Mouse (Mus musculus): ENCODE data around the gene Cenpj. TPM values are rescaled to one million over a fixed set of nuclear protein-coding genes. Genes with fewer than 3 reads are reported as not detected.

The Cenpj gene
- total RNA-seq (2015; ENCODE audit: low replicate concordance) (6.1 and 9.4 TPM in 2 replicates), total RNA-seq (2017; ENCODE audit: low replicate concordance) (5.0 and 17.0 TPM in 2 replicates)

DNA sequence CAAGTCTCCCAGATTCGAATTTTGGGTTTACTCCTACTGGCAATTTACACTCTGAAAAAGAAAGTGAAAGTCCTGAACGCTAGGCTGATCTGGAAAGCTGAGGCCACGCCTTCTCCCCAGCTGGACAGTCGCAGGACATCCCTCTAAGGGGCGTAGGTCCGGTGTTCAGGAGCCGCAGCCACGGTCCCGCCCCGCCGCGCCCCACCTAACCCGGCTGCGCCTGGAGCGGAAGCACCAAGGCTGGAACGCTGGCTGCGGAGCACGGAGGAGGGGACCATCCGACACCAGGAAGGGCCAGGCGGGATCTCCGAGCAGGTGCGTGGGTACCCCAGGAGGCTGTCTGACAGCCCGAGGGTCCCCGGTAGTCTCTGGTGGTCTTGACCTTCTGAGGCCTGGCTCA lies at the start of gene Cenpj, which contains the start of gene Parp4:
Gene Cenpj (minus strand): TSS at position 10 of the 400 bp plus-strand sequence.
Gene Parp4 (plus strand): TSS at position 204 of the 400 bp plus-strand sequence.
- ATAC-seq (replicated peaks; ENCODE audit: low FRiP score, poor library complexity, severe bottlenecking), result peak; percentile 92

DNA sequence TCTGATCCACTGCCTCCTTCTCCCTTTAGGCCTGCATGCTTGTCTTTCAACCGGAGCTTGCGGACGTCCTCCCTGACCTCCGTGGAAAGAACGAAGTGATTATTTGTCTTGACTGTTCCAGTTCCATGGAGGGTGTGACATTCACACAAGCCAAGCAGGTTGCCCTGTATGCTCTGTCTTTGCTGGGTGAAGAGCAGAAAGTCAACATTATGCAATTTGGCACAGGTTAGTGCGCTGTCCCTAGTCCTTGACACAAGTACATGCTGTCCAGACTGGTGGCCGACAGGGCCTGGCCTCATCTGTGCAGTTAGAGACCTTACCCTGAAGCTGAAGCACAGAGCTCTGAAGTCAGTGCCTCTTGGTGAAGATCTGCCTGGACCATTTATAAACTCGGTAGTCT lies 45.2 kb upstream of the Cenpj start:
- no peak for ATAC-seq (replicated peaks; ENCODE audit: low FRiP score, poor library complexity, severe bottlenecking)

DNA sequence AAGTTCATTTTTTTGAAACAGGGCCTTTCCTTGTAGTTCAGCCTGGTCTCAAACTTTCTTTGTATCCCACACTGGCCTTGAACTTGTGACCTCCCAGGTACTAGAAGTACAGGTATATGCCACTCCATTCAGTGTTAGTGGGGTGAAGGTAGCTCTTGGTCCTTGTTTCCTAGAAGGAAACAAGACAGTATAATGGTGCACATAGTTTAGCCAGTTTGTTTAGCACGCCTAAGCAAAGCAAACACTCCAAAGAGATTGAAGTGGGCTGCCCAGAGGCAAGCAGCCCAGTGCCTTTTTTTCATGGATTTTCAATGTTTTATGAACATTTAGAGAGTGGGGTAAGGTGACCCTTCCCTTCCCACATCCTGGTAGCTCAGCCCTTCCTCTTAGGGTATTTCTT lies 42.2 kb upstream of the Cenpj start:
- no peak for ATAC-seq (replicated peaks; ENCODE audit: low FRiP score, poor library complexity, severe bottlenecking)

DNA sequence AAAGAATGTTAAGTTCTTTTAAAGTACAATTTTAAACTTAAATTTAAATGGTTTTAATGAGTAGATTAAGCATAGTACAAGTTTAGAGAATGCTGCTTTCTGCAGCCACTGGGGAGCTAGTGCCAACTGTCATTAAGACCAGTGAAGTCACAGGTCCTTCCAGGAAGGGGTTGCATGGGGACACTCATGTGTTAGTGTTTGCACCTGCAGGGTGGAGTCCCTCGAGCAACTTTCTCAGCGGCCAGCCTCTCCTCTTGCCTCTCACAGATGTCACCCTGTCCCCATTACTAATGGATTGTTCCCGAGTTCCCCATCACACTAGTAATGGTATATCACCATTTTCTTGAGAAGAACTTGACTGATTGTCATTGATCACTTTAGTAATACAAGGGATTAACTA lies 38.0 kb upstream of the Cenpj start:
- no peak for ATAC-seq (replicated peaks; ENCODE audit: low FRiP score, poor library complexity, severe bottlenecking)

DNA sequence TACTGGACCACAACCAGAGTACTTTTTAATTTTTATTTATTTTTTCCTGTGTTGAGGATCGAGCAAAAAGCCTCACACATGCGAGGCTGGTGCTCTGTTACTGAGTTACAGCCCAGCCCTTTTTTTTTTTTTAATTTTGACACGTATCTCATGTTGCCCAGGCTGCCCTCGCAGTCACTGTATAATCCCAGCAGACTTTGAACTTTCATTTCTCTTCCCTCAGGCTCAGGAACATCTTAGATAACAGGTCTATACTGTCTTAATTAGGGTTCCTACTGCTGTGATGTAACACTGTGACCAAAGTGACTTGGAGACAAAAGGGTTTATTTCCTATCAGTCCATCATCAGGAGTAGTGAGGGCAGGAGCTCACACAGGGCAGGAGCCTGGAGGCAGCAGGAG lies 29.9 kb upstream of the Cenpj start:
- no peak for ATAC-seq (replicated peaks; ENCODE audit: low FRiP score, poor library complexity, severe bottlenecking)

DNA sequence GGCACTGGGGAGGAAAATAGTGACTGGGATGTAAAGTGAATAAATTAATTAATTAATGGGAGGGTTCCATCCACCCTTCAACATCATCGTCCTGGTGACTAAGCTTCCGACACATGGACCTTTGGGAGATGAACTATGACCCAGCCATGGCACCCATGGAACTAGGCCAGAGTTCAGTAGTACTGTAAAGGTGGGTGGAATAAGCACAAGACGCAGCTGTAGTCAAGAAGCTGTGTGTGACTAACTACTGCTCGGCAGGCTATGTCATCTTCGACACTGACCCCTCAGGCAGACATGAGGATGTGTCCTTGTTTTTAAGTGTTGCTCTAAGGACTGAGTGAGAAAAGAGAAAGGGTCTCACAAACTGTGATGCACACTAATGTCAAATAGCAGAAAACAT lies 29.2 kb upstream of the Cenpj start:
- ATAC-seq (replicated peaks; ENCODE audit: low FRiP score, poor library complexity, severe bottlenecking), result no peak

DNA sequence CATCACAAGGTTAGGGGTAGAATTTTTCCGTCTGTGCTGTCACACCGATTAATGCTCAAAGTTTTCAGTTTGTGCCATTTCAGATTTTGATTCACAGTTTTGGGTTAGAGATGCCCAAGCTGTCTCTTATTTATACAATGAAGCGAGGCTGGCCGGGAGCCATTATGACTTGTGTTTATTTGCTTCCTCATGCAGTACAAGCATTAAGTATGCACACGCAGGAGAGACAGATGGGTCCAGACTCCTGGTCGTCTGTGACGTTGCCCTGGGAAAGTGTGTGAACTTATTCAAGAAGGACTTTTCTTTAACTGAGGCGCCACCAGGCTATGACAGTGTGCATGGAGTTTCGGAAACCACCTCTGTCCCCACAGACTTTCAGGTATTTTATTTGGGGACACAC lies 26.8 kb upstream of the Cenpj start:
- no peak for ATAC-seq (replicated peaks; ENCODE audit: low FRiP score, poor library complexity, severe bottlenecking)

DNA sequence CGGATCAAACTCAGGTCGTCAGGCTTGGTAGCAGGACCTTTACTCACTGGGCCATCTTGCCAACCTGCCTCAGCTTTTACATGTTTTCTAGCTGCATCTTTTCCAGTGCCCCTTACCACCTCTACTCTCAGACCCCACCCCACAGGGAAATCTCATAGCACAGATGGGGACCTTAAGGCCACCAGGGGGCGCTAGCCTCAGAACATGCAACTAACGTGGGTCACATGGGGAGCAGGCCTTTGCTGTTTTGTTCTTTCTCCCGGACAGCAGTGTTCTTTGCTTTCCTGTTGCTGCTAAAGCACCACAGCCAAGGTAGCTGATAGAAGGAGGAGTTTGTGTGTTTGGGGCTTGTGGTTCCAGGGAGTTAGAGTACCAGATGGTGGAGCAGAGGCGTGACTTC lies 23.5 kb upstream of the Cenpj start:
- peak; percentile 83 for ATAC-seq (replicated peaks; ENCODE audit: low FRiP score, poor library complexity, severe bottlenecking)

DNA sequence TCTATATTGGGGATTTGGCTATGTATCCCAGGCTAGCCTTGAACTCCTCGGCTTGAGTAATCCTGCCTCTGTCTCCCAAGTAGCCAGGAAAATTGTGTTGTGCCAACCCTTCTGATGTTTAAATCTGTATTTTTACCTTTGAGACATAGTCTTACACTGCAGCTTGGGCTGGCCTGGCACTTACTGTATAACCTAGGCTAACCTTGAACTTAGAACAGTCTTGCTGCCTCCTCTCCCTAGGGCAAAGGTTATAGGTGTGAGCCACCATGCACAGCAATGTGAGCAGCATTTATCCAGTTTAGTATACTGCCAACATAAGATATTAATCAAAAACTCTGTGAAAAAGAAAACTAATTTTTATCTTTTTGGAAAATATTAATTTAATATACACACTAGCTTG lies 19.6 kb upstream of the Cenpj start:
- ATAC-seq (replicated peaks; ENCODE audit: low FRiP score, poor library complexity, severe bottlenecking), result no peak

DNA sequence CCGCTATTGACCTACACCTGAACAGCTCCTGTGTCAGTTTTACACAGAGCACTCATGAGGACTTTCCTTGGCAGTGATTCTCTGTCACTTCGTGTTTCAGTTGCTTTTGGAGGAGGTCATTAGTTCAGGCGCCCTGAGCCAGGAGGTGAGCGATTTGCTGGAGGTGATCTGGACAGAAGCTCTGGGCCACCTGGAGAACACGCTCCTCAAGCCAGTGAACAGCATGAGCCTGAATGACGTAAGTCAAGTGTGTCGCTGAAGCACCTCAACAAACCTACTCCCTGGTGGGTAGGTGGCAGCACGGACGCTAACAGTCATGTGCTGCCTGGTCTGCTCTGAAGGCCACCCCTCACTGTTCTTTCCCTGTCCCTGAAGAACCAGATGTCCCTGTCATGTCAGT lies 17.0 kb upstream of the Cenpj start:
- no peak for ATAC-seq (replicated peaks; ENCODE audit: low FRiP score, poor library complexity, severe bottlenecking)

DNA sequence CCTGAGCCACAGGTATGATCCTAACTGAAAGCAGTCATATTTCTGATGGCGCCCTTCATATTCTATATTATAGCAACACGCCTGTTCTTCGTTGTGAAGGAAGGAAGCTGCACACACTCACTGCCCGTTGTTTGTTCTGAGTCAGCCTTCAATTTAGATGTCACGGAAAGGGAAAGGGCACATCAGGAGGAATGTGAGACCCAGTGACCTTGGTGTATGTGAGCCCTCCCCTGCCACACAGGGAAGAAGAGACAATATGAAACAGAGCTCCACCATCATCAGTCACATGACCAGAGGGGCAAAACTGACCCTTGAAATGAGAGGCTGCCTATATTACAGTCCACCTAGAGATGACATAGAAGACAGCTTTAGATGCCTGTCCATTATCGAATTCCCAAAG lies 7.1 kb upstream of the Cenpj start:
- no peak for ATAC-seq (replicated peaks; ENCODE audit: low FRiP score, poor library complexity, severe bottlenecking)

DNA sequence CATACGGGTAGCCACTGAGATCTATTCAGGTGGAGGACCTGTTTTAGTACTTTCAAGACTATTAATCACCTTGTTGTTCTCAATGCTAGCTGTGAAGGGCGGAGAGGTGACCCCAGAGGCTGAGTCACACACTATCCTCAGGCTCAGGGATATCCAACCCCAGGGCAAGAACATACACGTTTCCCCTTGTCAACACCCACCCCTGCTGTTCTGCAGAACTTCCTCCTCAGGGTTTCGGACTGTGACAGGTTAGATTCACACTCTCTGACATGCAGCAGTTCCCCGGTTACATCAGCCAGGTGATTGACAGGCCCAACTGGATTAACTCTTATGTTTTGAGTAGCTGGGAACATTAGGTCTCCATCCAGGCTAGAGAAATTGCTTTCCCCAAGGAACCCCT lies 5.9 kb upstream of the Cenpj start:
- ATAC-seq (replicated peaks; ENCODE audit: low FRiP score, poor library complexity, severe bottlenecking), result no peak

DNA sequence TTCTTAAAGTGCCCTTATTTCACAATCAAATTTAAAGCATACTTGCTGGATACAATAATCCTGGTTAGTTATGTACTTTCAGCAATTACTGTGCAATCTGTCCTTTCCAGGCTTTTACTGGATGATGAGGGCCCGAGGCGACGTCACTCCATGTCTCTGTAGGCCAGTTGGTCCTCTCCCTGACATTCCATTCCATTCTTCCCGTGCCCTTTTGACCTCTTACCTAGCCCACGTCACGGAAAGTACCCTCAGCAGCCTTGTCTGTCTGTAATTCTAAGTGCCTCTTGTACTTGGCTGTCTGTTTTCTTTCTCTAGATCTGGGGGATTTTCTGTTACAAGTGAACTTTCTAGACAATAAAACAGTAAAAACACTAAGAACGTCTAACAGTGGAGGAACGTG lies 3.8 kb upstream of the Cenpj start:
- no peak for ATAC-seq (replicated peaks; ENCODE audit: low FRiP score, poor library complexity, severe bottlenecking)

DNA sequence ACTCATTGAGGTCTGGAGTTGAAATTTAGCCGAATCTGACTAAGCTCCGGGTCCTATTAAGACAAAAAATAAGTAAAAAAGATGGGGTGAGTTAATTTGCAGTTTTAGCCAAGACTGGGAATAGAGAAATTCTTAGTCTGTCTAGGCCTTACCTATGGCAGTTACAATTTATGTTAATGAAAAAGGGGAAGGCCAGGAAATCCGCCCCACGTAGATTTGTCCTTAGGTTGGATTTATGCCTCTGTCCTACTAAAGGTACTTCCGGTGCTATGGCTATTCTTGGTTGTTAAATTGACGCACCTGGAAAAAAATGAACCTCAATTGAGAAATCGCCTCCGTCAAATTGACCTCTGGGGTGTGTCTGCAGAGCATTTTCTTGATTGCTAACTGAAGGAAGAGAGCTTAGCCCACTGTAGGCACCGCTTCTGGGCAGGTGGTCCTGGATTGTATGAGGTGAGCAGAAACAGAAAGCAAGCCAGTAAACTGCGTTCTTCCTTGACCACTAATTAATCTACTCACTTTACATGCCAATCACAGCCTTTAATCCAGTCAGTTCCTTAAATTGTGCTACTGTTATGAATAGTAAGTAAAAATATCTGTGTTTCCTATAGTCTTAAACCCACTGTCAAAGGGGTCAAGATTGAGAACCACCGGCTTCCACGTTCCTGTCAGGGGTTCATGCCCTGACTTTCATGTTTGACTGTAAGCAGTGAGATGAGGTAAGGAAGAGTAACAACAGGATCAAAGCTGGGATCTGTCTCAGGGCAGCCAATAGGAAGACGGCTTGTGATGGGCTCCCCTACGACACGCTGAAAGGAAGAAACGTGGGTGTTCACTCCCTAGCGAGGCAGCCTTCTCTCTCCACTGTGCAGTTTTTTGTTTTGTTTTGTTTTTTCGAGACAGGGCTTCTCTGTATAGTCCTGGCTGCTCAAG lies 1.0 kb upstream of the Cenpj start:
- ATAC-seq (replicated peaks; ENCODE audit: low FRiP score, poor library complexity, severe bottlenecking), result no peak

DNA sequence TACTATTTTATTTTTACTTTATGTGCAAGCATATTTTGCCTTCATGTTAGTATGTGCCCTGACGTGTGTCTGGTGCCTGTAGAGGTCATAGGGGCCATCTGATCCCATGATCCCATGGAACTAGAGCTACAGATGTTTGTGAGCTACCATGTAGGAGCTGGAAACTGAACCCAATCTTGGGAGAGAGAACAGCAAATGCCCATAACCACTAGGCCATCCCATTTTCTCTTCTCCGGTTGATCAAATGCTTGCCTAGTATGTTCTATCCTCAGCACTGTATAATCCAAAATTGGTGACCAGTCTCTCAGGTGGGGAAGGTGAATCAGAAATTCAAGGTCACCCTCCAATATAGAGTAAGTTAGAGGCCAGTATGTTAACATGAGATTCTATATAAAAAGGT lies 2.7 kb downstream of the Cenpj start:
- no peak for ATAC-seq (replicated peaks; ENCODE audit: low FRiP score, poor library complexity, severe bottlenecking)

DNA sequence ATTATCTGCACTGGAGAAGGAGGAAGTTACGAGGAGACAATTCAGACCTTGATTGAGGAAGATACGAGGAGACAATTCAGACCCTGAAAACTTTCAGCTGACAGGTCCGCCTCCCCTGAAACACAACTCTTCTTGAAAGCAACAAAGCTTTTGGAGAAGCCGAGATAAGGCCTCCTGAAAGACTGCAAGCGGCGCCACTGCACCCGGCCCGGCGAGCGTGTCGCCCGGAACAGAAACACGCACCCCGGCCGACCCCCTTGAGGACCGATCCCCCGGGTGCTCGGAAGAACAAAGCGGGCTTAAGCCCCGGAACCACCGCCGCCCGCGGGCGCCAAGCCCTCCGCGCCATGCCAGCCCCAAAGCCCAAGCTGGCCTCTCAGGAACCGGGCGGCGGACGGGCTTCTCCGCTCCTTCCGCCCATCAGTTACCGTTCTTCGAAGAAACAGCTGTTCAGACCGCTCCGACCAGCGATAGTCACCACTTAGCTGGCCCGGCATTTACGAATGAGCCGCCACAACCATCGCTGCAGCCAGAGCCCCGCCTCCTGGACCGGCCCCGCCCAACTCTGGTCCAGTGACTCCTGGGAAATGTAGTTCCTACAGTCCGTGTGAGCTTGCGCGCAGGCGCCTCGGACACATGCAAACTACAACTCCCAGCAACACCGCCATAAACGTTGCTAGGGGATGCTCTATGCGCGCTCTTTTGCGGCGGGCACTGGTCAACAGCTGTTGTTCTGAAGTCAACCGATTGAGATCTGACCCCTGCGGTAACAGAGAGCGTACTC lies 3.7 kb downstream of the Cenpj start:
- peak; percentile 91 for ATAC-seq (replicated peaks; ENCODE audit: low FRiP score, poor library complexity, severe bottlenecking)

DNA sequence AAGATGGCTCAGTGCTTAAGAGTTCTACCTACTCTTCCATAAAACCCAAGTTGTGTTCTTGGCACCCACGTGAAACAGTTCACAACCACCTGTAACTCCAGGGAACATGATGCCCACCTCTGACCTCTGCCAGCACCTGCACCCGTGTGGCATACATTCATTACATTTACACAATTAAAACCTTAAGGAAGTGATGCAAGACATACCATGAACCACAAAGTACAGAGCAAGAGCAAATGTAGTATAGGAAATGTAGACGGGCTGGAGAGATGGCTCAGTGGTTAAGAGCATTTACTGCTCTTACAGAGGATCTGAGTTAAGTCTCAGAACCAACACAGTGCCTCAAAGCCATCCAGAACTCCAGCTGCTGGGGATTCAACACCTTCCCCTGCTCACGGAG lies 6.2 kb downstream of the Cenpj start:
- no peak for ATAC-seq (replicated peaks; ENCODE audit: low FRiP score, poor library complexity, severe bottlenecking)

DNA sequence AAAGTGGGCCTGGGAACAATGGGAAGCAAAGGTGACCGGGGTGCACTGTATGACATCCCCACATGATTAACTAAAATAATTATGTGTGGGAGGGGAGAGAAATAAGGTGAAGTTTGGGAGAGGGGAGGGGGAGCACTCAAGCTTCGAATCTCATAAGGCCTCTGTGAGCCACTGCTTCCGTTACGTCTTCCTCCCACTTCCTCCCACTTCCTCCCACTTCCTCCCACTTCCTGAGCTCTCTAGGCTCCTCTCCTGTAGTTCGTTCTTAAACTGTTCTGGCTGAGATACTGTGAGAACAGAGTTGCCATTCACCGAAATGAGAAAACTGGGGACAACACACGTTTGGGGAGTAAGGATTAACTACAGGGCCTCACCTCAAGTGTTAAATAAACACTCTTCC lies 7.7 kb downstream of the Cenpj start:
- no peak for ATAC-seq (replicated peaks; ENCODE audit: low FRiP score, poor library complexity, severe bottlenecking)

DNA sequence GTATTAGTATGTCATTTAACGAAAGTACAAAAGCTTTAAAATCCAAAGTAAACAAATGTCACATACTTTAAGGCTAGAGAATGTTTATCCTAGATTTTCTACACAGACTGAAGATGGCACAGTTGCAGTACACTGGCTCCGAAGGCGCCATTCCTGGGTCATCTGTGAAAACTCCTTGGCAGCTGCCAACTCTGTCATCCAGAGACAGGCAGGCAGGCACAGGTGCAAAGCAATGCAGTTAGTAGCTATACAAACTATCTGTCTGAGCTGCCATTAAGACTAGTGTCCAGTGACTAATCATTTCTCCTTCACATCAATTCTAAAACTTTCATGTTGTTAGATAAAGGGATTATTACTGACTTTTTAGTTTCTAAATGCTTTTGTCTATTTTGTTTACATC lies 16.1 kb downstream of the Cenpj start:
- ATAC-seq (replicated peaks; ENCODE audit: low FRiP score, poor library complexity, severe bottlenecking), result no peak

DNA sequence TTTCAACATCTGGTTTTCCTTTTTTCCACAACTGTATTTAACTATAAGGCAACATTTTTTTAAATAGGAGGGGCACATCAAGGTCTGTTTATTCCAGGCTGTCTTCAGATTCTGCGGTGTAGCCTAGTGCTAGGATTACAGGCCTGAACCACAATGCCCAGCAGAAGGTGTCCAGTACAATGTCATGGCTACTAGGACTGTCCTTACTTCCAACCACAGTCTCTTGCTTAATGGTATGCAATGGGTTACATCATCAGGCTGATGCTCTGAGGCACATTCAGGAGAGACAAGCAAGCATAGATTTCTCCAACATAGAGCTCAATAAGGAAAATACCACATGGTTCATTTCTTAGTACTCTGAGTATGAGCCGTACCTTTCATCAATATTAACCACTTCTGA lies 20.5 kb downstream of the Cenpj start:
- ATAC-seq (replicated peaks; ENCODE audit: low FRiP score, poor library complexity, severe bottlenecking), result no peak

DNA sequence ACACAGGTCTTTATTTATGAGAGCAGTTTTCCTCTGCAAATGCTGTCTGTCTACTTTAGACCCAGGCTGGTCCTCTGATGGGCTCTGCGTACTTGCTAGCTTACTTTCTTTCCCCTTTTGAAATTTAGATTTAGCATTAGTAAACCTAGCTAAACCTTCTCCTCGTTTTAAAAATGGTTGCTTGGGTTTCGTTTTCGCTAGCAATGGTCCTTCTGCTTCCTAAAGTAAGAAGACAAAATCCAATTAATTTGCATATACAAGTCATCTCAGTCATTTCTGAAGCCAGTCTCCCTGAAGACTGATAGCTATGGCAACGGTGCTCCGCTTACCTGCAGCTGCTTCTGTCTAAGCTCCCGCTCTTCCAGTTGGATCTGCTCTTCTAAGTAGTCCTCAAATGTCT lies 21.9 kb downstream of the Cenpj start:
- ATAC-seq (replicated peaks; ENCODE audit: low FRiP score, poor library complexity, severe bottlenecking), result no peak
